Mouse (Mus musculus) G1E (cell line): ENCODE measurements around the gene Cdk20. TPM values are rescaled to one million over a fixed set of nuclear protein-coding genes. Genes with fewer than 3 reads are reported as not detected.

Source experiments
- ATAC-seq: 2 replicates; pipeline ENCODE4 v1.8.0; 2016; ENCODE audit warnings: mild to moderate bottlenecking; ENCODE audit not compliant: insufficient number of reproducible peaks, poor library complexity, low FRiP score, severe bottlenecking; ENCODE audit errors: extremely low read depth
- DNase-seq: peaks from one replicate; pipeline ENCODE4 v3.0.0; 2012; ENCODE audit warnings: low spot score
- H3K27me3 ChIP-seq: 2 replicates; pipeline ENCODE4 v1.6.1; 2012; ENCODE audit warnings: mild to moderate bottlenecking, low read length, inconsistent platforms; ENCODE audit not compliant: insufficient read depth
- H3K36me3 ChIP-seq: replicated peaks from 2 replicates; pipeline ENCODE3; 2012; ENCODE audit warnings: mild to moderate bottlenecking, inconsistent platforms
- H3K4me1 ChIP-seq: 2 replicates; pipeline ENCODE4 v1.6.1; 2012; ENCODE audit warnings: low read depth, low read length, inconsistent platforms, mixed read lengths; ENCODE audit not compliant: insufficient read depth
- H3K4me3 ChIP-seq: 2 replicates; pipeline ENCODE4 v1.5.1; 2012; ENCODE audit warnings: low read depth, mild to moderate bottlenecking, inconsistent platforms, low read length, moderate library complexity, mixed read lengths
- H3K9me3 ChIP-seq: replicated peaks from 2 replicates; pipeline ENCODE4 v1.6.1; 2012; ENCODE audit warnings: inconsistent platforms
- CTCF ChIP-seq: IDR thresholded peaks from 2 replicates; pipeline ENCODE4 v1.5.1; 2012; ENCODE audit warnings: low read depth, low read length, inconsistent platforms, mixed read lengths
- GATA1 ChIP-seq: IDR thresholded peaks from 2 replicates; pipeline ENCODE4 v1.6.1; 2012; ENCODE audit warnings: borderline replicate concordance, low read length, inconsistent platforms, mixed read lengths
- GATA2 ChIP-seq: IDR thresholded peaks from 2 replicates; pipeline ENCODE4 v1.6.1; 2012; ENCODE audit warnings: low read depth, low read length, inconsistent platforms, borderline replicate concordance
- POLR2AphosphoS5 ChIP-seq: IDR thresholded peaks from 2 replicates; pipeline ENCODE4 v1.6.1; 2012; ENCODE audit warnings: low read depth, low read length, inconsistent platforms; ENCODE audit not compliant: insufficient replicate concordance
- TAL1 ChIP-seq: conservative IDR thresholded peaks from 2 replicates; pipeline ENCODE4 v1.6.1; 2012; ENCODE audit warnings: low read depth, low read length, inconsistent platforms, mixed read lengths
- polyA plus RNA-seq: library from polyadenylated mRNA; stranded (reverse); fragments of >175 nt; gene quantifications from 2 replicates; pipeline ENCODE4 v1.2.3, GENCODE M21; 2012
- total RNA-seq, 2 experiments: library from RNA; stranded (forward) in 1 of 2; stranded (reverse) in 1 of 2; fragments of 200-1000 nt in 1 of 2; fragments of >200 nt in 1 of 2; fragmentation: Nextera tagmentation in 1 of 2; gene quantifications; 2 replicates each; pipeline ENCODE4 v1.2.3; 2014 to 2017

Cdk20 gene
- total and polyA plus RNA-seq, 3 experiments, result 0.23 to 1.7 (median 0.60) TPM

DNA sequence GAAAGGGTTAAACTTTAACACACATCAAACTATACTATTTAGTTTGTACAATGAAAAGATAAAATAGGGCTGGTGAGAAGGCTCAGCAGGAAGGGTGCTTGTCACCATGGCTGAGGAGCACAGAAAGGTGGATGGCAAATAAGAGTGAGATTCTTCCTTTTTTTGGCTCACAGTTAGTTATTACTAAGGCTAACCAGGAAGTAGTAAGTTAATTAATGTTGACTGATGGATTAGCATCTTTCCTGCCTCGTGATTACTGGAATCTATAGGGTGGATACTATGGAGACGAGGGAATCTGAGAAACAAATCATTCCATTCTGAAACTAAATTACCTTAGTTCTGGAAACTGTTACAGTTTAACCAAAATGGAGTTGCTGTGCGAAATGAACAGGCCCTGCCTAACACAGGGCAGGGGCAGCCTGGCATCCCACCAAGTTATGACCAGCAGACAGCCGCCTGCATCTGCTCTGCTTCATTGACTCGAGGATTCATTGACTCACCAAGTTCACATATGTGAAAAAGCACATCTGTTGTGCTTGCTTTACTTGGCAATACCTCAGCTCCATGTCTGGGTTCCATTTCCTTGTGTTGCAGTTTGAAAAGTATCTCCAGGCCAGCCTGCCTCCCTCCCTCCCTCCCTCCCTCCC lies 15.0 kb upstream of the Cdk20 start:
- TF ChIP-seq POLR2AphosphoS5, result no peak
- TF ChIP-seq GATA1, result no peak
- TF ChIP-seq CTCF, result no peak
- no peak for TF ChIP-seq TAL1
- no peak for TF ChIP-seq GATA2
- DNase-seq, result no peak
- Histone ChIP-seq H3K4me3 (no peak overlapping the region), H3K4me1 (no peaks in the 10 kb centered on the region), H3K9me3 (no peaks in the 10 kb centered on the region), H3K27me3 (no peaks in the 10 kb centered on the region; the same call in 1 of the 2 replicates), H3K36me3 (no peaks in the 10 kb centered on the region)
- ATAC-seq, result no peak

DNA sequence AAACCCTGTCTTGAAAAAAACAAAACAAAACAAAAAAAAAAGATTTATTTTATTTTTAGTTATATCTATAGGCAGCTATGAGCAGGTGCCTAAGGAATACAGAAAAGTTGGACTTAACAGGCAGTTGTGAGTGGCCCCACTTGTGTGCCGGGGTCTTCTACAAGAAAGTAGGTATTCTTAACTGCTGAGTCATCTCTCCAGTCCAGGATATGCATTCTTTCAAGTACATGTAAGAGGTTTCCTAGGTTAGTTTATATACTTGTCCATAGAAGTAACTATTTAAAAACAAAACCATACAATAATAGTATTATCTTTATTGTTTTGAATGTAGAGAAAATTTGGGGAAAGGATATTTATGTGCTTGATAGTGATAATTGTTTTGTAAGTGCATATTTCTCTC lies 11.3 kb upstream of the Cdk20 start:
- H3K27me3 ChIP-seq, result no peaks in the 10 kb centered on the region; the same call in 1 of the 2 replicates
- no peak for DNase-seq
- no peaks in the 10 kb centered on the region for H3K9me3 ChIP-seq
- TF ChIP-seq GATA1 (no peak), POLR2AphosphoS5 (no peak), GATA2 (no peak), CTCF (no peak), TAL1 (no peak)
- no peak for ATAC-seq
- H3K4me3 ChIP-seq, result no peak overlapping the region
- no peaks in the 10 kb centered on the region for H3K36me3 ChIP-seq
- no peaks in the 10 kb centered on the region for H3K4me1 ChIP-seq

DNA sequence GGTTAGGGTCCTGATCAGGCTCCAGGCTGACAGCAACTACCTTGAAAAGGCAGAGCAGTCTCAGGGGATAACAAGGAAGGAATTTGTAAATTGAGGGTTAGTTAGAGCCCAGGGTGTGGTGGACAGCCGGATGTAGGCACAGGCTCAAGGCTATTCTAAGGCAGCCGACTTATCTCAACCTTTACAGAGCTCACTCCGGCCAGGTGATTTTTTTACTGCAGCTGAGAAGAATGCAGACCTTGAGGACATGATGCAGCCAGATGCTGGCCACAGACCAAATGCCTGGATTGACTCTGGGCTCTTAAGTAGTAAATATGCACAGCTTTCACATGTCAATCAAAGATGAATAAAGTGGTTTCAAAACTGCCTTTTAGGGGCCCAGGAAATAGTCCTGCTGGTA lies 10.7 kb upstream of the Cdk20 start:
- TF ChIP-seq CTCF, result no peak
- no peak for TF ChIP-seq GATA1
- TF ChIP-seq GATA2, result no peak
- TF ChIP-seq TAL1, result no peak
- no peak for TF ChIP-seq POLR2AphosphoS5
- no peak for DNase-seq
- no peaks in the 10 kb centered on the region for H3K9me3 ChIP-seq
- H3K4me3 ChIP-seq, result no peak overlapping the region
- ATAC-seq, result no peak
- H3K27me3 ChIP-seq, result no peaks in the 10 kb centered on the region; the same call in 1 of the 2 replicates
- H3K4me1 ChIP-seq, result no peaks in the 10 kb centered on the region
- H3K36me3 ChIP-seq, result no peaks in the 10 kb centered on the region

DNA sequence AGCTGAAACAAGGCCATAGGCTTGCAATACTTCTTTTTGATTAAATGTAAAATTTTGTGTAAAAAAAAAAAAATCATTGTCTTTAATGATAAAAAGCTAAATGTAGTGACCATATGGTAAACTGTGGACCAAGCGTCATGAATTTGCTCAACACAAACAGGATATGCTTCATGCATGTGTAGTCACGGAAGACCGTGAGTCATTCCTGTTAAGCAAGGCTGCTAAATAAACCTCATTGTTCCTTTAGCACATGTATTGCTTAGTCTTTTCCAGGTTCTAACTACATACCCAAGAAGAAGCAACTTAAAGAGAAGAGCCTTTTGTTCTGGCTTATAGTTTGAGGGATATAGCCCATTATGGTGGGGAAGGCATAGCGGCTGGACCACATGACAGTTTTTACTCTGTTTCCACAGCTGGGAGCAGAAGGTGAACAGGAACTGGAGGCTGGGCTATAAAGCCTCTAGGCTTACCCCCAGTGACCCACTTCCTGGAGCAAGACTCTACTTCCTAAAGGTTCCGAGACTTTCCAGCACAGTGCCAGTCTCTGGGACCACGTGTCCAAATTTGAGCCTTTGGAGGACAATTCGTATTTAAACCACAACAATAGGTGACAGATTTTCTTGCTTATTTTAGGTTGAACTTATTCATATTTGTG lies 10.0 kb upstream of the Cdk20 start:
- H3K27me3 ChIP-seq, result no peaks in the 10 kb centered on the region; the same call in 1 of the 2 replicates
- no peaks in the 10 kb centered on the region for H3K36me3 ChIP-seq
- ATAC-seq (no peak), DNase-seq (no peak)
- no peaks in the 10 kb centered on the region for H3K4me1 ChIP-seq
- TF ChIP-seq CTCF (no peak), GATA2 (no peak), TAL1 (no peak)
- no peak overlapping the region for H3K4me3 ChIP-seq
- H3K9me3 ChIP-seq, result no peaks in the 10 kb centered on the region

DNA sequence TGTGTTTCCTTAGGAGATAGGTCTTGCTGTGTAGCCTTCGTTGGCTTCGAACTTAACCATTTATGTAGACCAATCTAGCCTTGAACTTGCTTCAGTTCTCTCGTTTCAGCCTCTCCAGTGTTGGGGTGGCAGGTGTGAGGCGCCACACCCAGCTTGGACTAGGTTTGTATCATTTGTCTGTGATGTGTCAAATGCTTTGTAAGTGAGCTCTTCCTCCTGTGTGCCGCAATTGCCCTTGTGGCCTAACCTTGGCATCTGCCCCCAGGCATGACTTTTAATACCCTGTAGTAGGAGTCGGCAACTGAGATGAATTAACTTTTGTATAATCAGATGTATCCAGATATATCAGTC lies 9.5 kb upstream of the Cdk20 start:
- H3K4me3 ChIP-seq, result no peak overlapping the region
- no peaks in the 10 kb centered on the region for H3K9me3 ChIP-seq
- no peaks in the 10 kb centered on the region for H3K36me3 ChIP-seq
- H3K27me3 ChIP-seq, result no peaks in the 10 kb centered on the region
- ATAC-seq (no peak), DNase-seq (no peak)
- no peaks in the 10 kb centered on the region for H3K4me1 ChIP-seq
- no peak for TF ChIP-seq CTCF
- TF ChIP-seq GATA2, result no peak
- no peak for TF ChIP-seq GATA1
- no peak for TF ChIP-seq POLR2AphosphoS5
- TF ChIP-seq TAL1, result no peak

DNA sequence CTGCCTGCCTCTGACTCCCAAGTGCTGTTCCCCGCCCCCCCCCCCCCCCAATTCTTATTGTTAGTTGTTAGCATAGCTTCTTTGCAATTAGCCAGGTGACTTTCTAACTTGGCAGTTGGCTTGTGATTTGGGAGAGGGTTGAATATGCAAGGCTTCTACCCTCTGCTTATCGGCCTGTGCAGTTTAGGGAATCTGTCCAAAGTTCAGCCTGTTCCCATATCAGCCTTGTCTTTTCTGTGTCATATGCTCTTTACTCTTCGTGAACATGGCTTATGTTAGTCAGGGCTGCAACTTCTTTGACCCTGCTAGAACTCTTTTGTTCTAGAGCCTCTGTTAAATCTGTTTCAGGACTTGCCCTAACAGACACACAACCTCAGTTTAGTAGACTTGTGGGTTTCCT lies 7.8 kb upstream of the Cdk20 start:
- Histone ChIP-seq H3K9me3 (no peaks in the 10 kb centered on the region), H3K36me3 (no peaks in the 10 kb centered on the region), H3K27me3 (no peaks in the 10 kb centered on the region), H3K4me3 (no peak overlapping the region), H3K4me1 (no peaks in the 10 kb centered on the region)
- DNase-seq, result no peak
- TF ChIP-seq TAL1 (no peak), GATA1 (no peak), POLR2AphosphoS5 (no peak), GATA2 (no peak), CTCF (no peak)
- ATAC-seq, result no peak
